ENCODE assay signal across 17 mouse cellular contexts in genomic region chr2:22149721-22150120, GRCm38 (mm10).
DNase-seq lines count a peak whose midpoint lies in the region; ATAC-seq and TF ChIP-seq lines count a peak whose summit lies in the region.
"Had no signal": no experiment of that assay in that cellular context is flagged by ENCODE, and none has a peak within 500 bp of the region (broad histone marks: within the 10 kb centered on the region; RNA-seq: fewer than 3 reads in every experiment).

No protein-coding gene starts in this region.

- H3K27me3 ChIP-seq in midbrain, postnatal 0 days (ENCODE audit: insufficient read depth, low read length): no peaks in the 10 kb centered on the region
- H3K27me3 ChIP-seq in kidney, embryonic 16.5 days (ENCODE audit: insufficient read depth, low read length): no peaks in the 10 kb centered on the region
- H3K27me3 ChIP-seq: kidney, embryonic 15.5 days; limb, embryonic 15.5 days had no signal

- no peaks in the 10 kb centered on the region for H3K4me1 ChIP-seq in midbrain, postnatal 0 days (ENCODE audit: insufficient read depth, low read length)
- H3K4me1 ChIP-seq in kidney, embryonic 16.5 days (ENCODE audit: insufficient read depth, low read length): no peaks in the 10 kb centered on the region
- H3K4me1 ChIP-seq: kidney, embryonic 15.5 days; limb, embryonic 15.5 days had no signal

- H3K9me3 ChIP-seq in midbrain, postnatal 0 days (ENCODE audit: low read length): no peaks in the 10 kb centered on the region
- H3K9me3 ChIP-seq in kidney, embryonic 16.5 days (ENCODE audit: low read length): no peaks in the 10 kb centered on the region
- H3K9me3 ChIP-seq: kidney, embryonic 15.5 days; limb, embryonic 15.5 days had no signal

- H3K4me3 ChIP-seq in midbrain, postnatal 0 days (ENCODE audit: low read depth, low read length): no peak overlapping the region
- H3K4me3 ChIP-seq in kidney, embryonic 16.5 days (ENCODE audit: low read length): no peak overlapping the region
- H3K4me3 ChIP-seq: erythroblast, embryonic 14.5 days; kidney, embryonic 15.5 days; limb, embryonic 15.5 days had no signal

- 13% methylated on average over 2 of the region's 2 CpGs for WGBS in midbrain, postnatal 0 days
- WGBS in kidney, embryonic 16.5 days: 51% methylated on average over 2 of the region's 2 CpGs

- no peak overlapping the region for H3K4me2 ChIP-seq in midbrain, postnatal 0 days (ENCODE audit: low read depth, low read length, poor library complexity, severe bottlenecking)
- no peak overlapping the region for H3K4me2 ChIP-seq in kidney, embryonic 16.5 days (replicated peaks; ENCODE audit: low read depth, low read length)
- H3K4me2 ChIP-seq: kidney, embryonic 15.5 days; limb, embryonic 15.5 days had no signal

- ATAC-seq in midbrain, postnatal 0 days (ENCODE audit: low FRiP score): peak; percentile 27; the same call in 1 of the 2 replicates
- ATAC-seq in kidney, embryonic 16.5 days (ENCODE audit: low FRiP score, low TSS enrichment): no peak
- ATAC-seq: inflammation-experienced regulatory T-cells, adult 6 months had no signal

- DNase-seq in brain, embryonic 14.5 days (ENCODE audit: low read depth): peak; percentile 71
- peak; percentile 9 for DNase-seq in embryo, embryonic 9.5 days (ENCODE audit: extremely low spot score)
- DNase-seq in mesoderm, embryonic 11.5 days (ENCODE audit: low read depth, low spot score): peak; percentile 26
- peak; percentile 49 for DNase-seq in midbrain, postnatal 0 days (ENCODE audit: low spot score)
- no peak for DNase-seq in gastrocnemius, adult 18-20 months (ENCODE audit: low spot score)
- no peak for DNase-seq in heart, postnatal 4 days
- DNase-seq: gastrocnemius, postnatal 25 days; heart, postnatal 10 days; lung, adult 18-20 months; spleen, adult 18-20 months; thymus, adult 2 months had no signal

- no peak for TF ChIP-seq CTCF in brain, embryonic 14.5 days (IDR thresholded peaks at IDR 0.05; ENCODE audit: borderline replicate concordance, extremely low read depth, insufficient read depth, insufficient read length)
- no peak for TF ChIP-seq CTCF in midbrain, postnatal 0 days (IDR thresholded peaks at IDR 0.05)

- TF ChIP-seq POLR2A in brain, embryonic 14.5 days (IDR thresholded peaks at IDR 0.05; ENCODE audit: borderline replicate concordance, extremely low read depth, insufficient read depth, insufficient read length, poor library complexity, severe bottlenecking): no peak

- no peak overlapping the region for H3K9ac ChIP-seq in midbrain, postnatal 0 days (replicated peaks; ENCODE audit: low read length, poor library complexity, severe bottlenecking)
- H3K9ac ChIP-seq in kidney, embryonic 16.5 days (replicated peaks; ENCODE audit: low read length): no peak overlapping the region
- H3K9ac ChIP-seq: kidney, embryonic 15.5 days; limb, embryonic 15.5 days had no signal

- H3K36me3 ChIP-seq in midbrain, postnatal 0 days (ENCODE audit: insufficient read depth, low read length): no peaks in the 10 kb centered on the region
- no peaks in the 10 kb centered on the region for H3K36me3 ChIP-seq in kidney, embryonic 16.5 days (ENCODE audit: insufficient read depth, low read length)
- H3K36me3 ChIP-seq: kidney, embryonic 15.5 days; limb, embryonic 15.5 days had no signal

- H3K27ac ChIP-seq in midbrain, postnatal 0 days (ENCODE audit: low read depth, low read length): no peak overlapping the region
- H3K27ac ChIP-seq in kidney, embryonic 16.5 days (ENCODE audit: low read length): no peak overlapping the region
- H3K27ac ChIP-seq: kidney, embryonic 15.5 days; limb, embryonic 15.5 days; macrophage had no signal

Comparison
In these comparisons a context has a peak if more than half of its experiments do, and no peak if none do; other contexts are left out.
1. DNase-seq: peak in brain, embryonic 14.5 days (single experiment), embryo, embryonic 9.5 days (single experiment), mesoderm, embryonic 11.5 days (single experiment) and midbrain, postnatal 0 days (single experiment); none in gastrocnemius, adult 18-20 months (single experiment) and heart, postnatal 4 days (single experiment).